Mouse (Mus musculus) liver, embryonic 16.5 days (tissue): ENCODE measurements around the gene Gns. TPM values are rescaled to one million over a fixed set of nuclear protein-coding genes. Genes with fewer than 3 reads are reported as not detected.

Experiments used
- ATAC-seq: fragments of 200-750 bp; cut with Nextera tagmentation; 2 replicates; pipeline ENCODE4 v1.8.0; 2017; ENCODE audit warnings: low read depth, mild to moderate bottlenecking, moderate number of reproducible peaks, moderate library complexity
- H3K27ac ChIP-seq: fragments of 300-500 bp; sonication (generic); 2 replicates; pipeline ENCODE4 v1.5.1; 2014; ENCODE audit warnings: mild to moderate bottlenecking, low read length
- H3K27me3 ChIP-seq: fragments of 300-500 bp; sonication (generic); 2 replicates; pipeline ENCODE4 v1.6.1; 2014; ENCODE audit warnings: low read depth, low read length, mixed read lengths; ENCODE audit not compliant: control insufficient read depth, insufficient read depth
- H3K36me3 ChIP-seq: fragments of 300-500 bp; sonication (generic); 2 replicates; pipeline ENCODE4 v1.6.1; 2014; ENCODE audit warnings: mild to moderate bottlenecking; ENCODE audit not compliant: control insufficient read depth, insufficient read depth
- H3K4me1 ChIP-seq: fragments of 300-500 bp; sonication (generic); 2 replicates; pipeline ENCODE4 v1.6.1; 2014; ENCODE audit warnings: low read depth, low read length, mixed read lengths; ENCODE audit not compliant: control insufficient read depth
- H3K4me2 ChIP-seq: fragments of 300-500 bp; sonication (generic); 2 replicates; pipeline ENCODE4 v1.6.1; 2014; ENCODE audit warnings: low read depth, low read length, mixed read lengths
- H3K4me3 ChIP-seq: fragments of 300-500 bp; sonication (generic); 2 replicates; pipeline ENCODE4 v1.5.1; 2014; ENCODE audit warnings: low read depth, mild to moderate bottlenecking, low read length
- H3K9ac ChIP-seq: fragments of 300-500 bp; sonication (generic); 2 replicates; pipeline ENCODE4 v1.6.1; 2014; ENCODE audit warnings: low read depth, low read length
- H3K9me3 ChIP-seq: fragments of 300-500 bp; sonication (generic); replicated peaks from 2 replicates; pipeline ENCODE4 v1.6.1; 2016; ENCODE audit warnings: low read length; ENCODE audit not compliant: control insufficient read depth
- WGBS: fragments of 180-500 bp; shearing (Covaris S2); extraction: QIAGEN DNeasy Blood & Tissue Kit; methylation state at CpG from one replicate; pipeline ENCODE4 v1.1.7; 2014; ENCODE audit not compliant: insufficient replicate concordance; 5-methylcytosine and 5-hydroxymethylcytosine counted together
- polyA plus RNA-seq: library from polyadenylated mRNA; unstranded; fragments of >200 nt; fragmentation: Nextera tagmentation; extraction: Ambion mirVana; gene quantifications from 2 replicates; pipeline ENCODE4 v1.2.1, GENCODE M21; 2015

Gene Gns
- polyA plus RNA-seq, 1 experiment from 2014 or later: 22.3 TPM

- WGBS: 81% methylated on average over 12 of the region's 12 CpGs
These were observed 9.1 kb downstream of the Gns start for GRCm38 (mm10) chr10:121374013-121374412.

DNA sequence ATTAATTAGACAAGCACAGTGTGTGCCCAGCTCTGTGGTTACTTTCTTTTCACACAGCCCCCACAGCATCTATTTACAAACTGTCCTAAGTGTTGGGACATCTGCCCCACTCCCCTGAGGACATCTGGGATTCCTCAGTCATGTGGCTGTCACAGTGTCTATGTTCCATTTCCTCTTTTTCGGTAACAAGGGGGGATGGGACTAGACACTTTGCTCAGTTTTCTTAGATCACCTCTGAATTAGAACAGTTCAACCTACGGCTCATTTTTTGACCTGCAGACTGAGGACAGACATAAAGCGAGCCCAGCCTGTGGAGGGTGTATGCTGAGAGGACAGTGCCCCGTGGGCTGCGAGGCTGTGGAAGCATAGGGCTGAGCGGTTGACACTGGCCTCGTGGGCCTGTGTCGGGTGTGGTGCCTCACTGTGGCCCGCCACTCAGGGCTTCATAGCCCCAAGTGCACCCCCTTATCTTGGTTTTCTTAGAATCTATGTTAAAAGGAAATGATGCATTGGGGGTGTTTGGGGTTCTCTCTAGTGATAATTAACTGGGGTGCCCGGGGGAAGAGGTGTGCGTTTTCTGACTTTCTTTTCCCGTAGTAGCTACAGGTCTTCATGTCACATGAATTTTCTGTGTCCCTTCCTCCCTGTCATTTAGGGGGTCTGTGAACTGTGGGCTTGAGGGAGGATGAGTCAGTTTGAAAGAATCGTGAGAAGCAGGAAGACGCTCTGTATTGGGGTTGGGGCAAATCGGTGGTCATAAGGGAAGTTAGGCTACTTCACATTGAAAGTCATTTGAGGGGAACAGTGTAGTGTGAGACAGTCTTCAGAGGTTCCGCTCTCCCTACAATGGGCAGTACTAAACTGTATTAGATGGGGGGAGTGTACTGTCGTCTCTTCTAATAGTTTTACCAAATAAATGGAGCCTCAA is 10.1 kb downstream of the Gns start:
- Histone ChIP-seq H3K27ac (peak overlapping the region; percentile 17; the same call in 1 of the 2 replicates), H3K9me3 (no peaks in the 10 kb centered on the region), H3K36me3 (peaks cover 28% of the 10 kb centered on the region), H3K4me3 (no peak overlapping the region), H3K9ac (peak overlapping the region; percentile 30), H3K4me1 (peaks cover 12% of the 10 kb centered on the region), H3K4me2 (peak overlapping the region; percentile 30), H3K27me3 (no peaks in the 10 kb centered on the region)
- ATAC-seq: peak; percentile 65
- 27% methylated on average over 17 of the region's 17 CpGs for WGBS

More at GRCm38 (mm10) chr10:121374013-121374412, 9.1 kb downstream of the Gns start:
- no peak overlapping the region for H3K9ac ChIP-seq
- no peaks in the 10 kb centered on the region for H3K27me3 ChIP-seq
- H3K9me3 ChIP-seq: no peaks in the 10 kb centered on the region
- H3K4me3 ChIP-seq: no peak overlapping the region
- ATAC-seq: no peak
- H3K4me1 ChIP-seq: peaks cover 14% of the 10 kb centered on the region
- no peak overlapping the region for H3K4me2 ChIP-seq
- peak overlapping the region; percentile 27; the same call in 1 of the 2 replicates for H3K27ac ChIP-seq
- H3K36me3 ChIP-seq: peaks cover 20% of the 10 kb centered on the region

- Histone ChIP-seq H3K4me2 (no peak overlapping the region), H3K27me3 (no peaks in the 10 kb centered on the region), H3K9me3 (no peaks in the 10 kb centered on the region), H3K4me1 (peaks cover 12% of the 10 kb centered on the region), H3K36me3 (peaks cover 25% of the 10 kb centered on the region), H3K27ac (no peak overlapping the region), H3K4me3 (no peak overlapping the region), H3K9ac (no peak overlapping the region)
- 70% methylated on average over 24 of the region's 24 CpGs for WGBS
- no peak for ATAC-seq
These were observed 11.0 kb downstream of the Gns start for GRCm38 (mm10) chr10:121375649-121376493.

DNA sequence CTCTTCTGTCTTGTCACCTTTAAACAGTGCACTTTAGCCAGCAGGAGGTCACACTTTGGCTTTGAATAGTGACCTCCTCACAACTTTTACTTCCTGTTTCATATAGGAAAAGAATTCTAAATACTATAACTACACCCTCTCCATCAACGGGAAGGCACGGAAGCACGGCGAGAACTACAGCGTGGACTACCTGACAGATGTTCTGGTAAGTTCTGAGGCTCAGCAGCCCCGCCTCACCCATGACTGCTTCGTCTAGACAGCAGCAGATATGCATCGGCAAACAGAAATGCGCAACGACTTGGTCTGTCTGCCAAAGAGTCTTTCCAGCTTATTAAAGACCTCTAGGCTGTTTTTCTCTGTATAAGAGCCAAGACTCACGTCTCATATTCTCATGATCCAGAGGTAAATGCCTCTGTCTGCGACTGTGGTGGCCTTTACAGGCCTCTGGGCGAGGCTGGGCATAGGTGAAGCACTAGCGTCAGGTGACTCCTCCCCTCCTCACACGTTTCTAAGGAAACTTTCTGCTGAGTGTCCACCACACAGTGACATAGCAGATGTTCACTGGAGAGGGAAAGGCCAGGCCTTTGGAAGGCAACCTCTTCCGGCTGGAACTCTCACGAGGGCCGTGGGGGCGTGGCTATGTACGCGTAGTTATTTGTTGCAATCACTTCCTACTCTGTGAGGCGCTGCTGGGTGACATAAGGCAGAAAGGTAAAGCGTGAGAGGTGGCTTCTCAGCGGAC is 11.8 kb downstream of the Gns start:
- Histone ChIP-seq H3K4me3 (no peak overlapping the region), H3K36me3 (peaks cover 29% of the 10 kb centered on the region), H3K9me3 (no peaks in the 10 kb centered on the region), H3K4me1 (peaks cover 12% of the 10 kb centered on the region), H3K27me3 (no peaks in the 10 kb centered on the region), H3K27ac (no peak overlapping the region), H3K9ac (no peak overlapping the region), H3K4me2 (no peak overlapping the region)
- ATAC-seq: no peak
- 78% methylated on average over 24 of the region's 24 CpGs for WGBS

- Histone ChIP-seq H3K9ac (no peak overlapping the region), H3K4me3 (no peak overlapping the region), H3K36me3 (peaks cover 32% of the 10 kb centered on the region), H3K4me2 (no peak overlapping the region), H3K4me1 (peaks cover 8% of the 10 kb centered on the region), H3K27ac (no peak overlapping the region), H3K27me3 (no peaks in the 10 kb centered on the region), H3K9me3 (no peaks in the 10 kb centered on the region)
- no peak for ATAC-seq
- 96% methylated on average over 3 of the region's 3 CpGs for WGBS
These were observed 14.5 kb downstream of the Gns start for GRCm38 (mm10) chr10:121379387-121379786.

DNA sequence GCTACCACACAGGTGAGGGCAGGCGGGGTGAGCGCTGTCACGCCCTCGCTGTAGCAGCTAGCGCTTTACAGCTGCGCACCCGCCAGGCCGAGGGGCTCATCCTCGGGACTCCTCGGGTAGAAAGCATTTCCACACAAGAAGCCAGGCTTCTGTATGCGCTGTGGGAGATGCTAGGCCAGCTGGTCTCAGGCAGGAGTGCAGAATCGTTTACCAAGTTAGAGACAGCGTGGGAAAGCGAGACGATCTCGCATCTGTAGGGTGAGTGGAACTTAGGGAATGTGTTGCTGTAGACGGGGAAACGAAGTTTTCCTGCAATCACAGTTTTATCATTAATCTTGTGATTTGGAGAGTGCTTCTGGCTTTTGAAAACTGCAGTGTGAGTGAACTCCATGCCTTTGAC is 16.4 kb downstream of the Gns start:
- ATAC-seq: no peak
- H3K27me3 ChIP-seq: no peaks in the 10 kb centered on the region
- no peaks in the 10 kb centered on the region for H3K4me1 ChIP-seq
- no peak overlapping the region for H3K9ac ChIP-seq
- H3K27ac ChIP-seq: no peak overlapping the region
- no peak overlapping the region for H3K4me2 ChIP-seq
- H3K4me3 ChIP-seq: no peak overlapping the region
- H3K36me3 ChIP-seq: peaks cover 32% of the 10 kb centered on the region
- no peaks in the 10 kb centered on the region for H3K9me3 ChIP-seq
- WGBS: 83% methylated on average over 18 of the region's 18 CpGs

DNA sequence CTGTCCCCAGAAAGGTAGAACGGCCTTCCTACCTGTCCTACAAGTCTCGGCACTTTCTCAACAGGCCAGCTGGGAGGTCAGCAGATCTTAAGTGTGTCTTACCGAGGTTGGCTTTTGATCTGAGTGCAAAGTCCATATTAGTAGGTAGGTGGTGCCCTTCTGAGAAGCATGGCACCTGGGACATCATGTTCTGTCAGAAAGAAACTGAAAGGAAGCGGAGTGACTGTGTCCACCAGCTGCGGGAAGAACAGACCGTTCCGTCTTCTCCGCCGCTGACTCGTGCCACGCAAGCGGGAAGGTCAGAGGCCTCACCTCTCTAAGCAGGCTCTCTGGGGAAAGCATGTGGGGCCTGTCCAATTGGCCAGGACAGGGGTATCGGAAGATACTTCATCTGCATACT is 19.8 kb downstream of the Gns start:
- Histone ChIP-seq H3K36me3 (peaks cover 13% of the 10 kb centered on the region), H3K4me1 (no peaks in the 10 kb centered on the region), H3K9me3 (no peaks in the 10 kb centered on the region), H3K27me3 (no peaks in the 10 kb centered on the region), H3K9ac (no peak overlapping the region), H3K4me3 (no peak overlapping the region), H3K4me2 (no peak overlapping the region), H3K27ac (no peak overlapping the region)
- no peak for ATAC-seq
- WGBS: 83% methylated on average over 13 of the region's 13 CpGs

- H3K9ac ChIP-seq: no peak overlapping the region
- no peak overlapping the region for H3K27ac ChIP-seq
- H3K27me3 ChIP-seq: no peaks in the 10 kb centered on the region
- no peak overlapping the region for H3K4me3 ChIP-seq
- no peak overlapping the region for H3K4me2 ChIP-seq
- no peaks in the 10 kb centered on the region for H3K9me3 ChIP-seq
- H3K36me3 ChIP-seq: peaks cover 11% of the 10 kb centered on the region
- 84% methylated on average over 6 of the region's 6 CpGs for WGBS
- no peaks in the 10 kb centered on the region for H3K4me1 ChIP-seq
- no peak for ATAC-seq
These were observed 20.8 kb downstream of the Gns start for GRCm38 (mm10) chr10:121385695-121386094.
